Mouse (Mus musculus): ENCODE measurements around the gene Gm29797. TPM values are rescaled to one million over a fixed set of nuclear protein-coding genes. Genes with fewer than 3 reads are reported as not detected.

Gene Gm29797
- 0.68 and 0.88 TPM in 2 replicates for polyA plus RNA-seq (2014; fragmentation: Nextera tagmentation; extraction: Ambion mirVana)

- no peak within 1 kb of the TSS for H3K4me3 ChIP-seq (ENCODE audit: low read depth, low read length)
- peaks cover 10% of the 10 kb centered on the region; the same call in 1 of the 2 replicates for H3K4me1 ChIP-seq (ENCODE audit: control insufficient read depth, insufficient read depth, low read length)
- H3K9me3 ChIP-seq (ENCODE audit: control insufficient read depth, low read length) = no peaks in the 10 kb centered on the region
- H3K36me3 ChIP-seq (ENCODE audit: control insufficient read depth, insufficient read depth, low read length) = peaks cover 11% of the 10 kb centered on the region
- 50% methylated on average over 3 of the region's 3 CpGs for WGBS
- H3K27me3 ChIP-seq (ENCODE audit: control insufficient read depth, insufficient read depth, low read length) = no peaks in the 10 kb centered on the region
- no peak for ATAC-seq (ENCODE audit: insufficient number of reproducible peaks, low FRiP score, low TSS enrichment, low read depth)
- no peak for DNase-seq (ENCODE audit: low spot score)
- no peak within 1 kb of the TSS for H3K27ac ChIP-seq (replicated peaks; ENCODE audit: low read depth, low read length)
- H3K4me2 ChIP-seq (ENCODE audit: low read depth, severe bottlenecking) = no peak within 1 kb of the TSS
- no peak within 1 kb of the TSS for H3K9ac ChIP-seq (ENCODE audit: low read length)
Observed at GRCm38 (mm10) chr2:181656734-181657133, at the start of gene Gm29797. Gene Gm29797, plus strand, starts transcription at chr2:181657034.

DNA sequence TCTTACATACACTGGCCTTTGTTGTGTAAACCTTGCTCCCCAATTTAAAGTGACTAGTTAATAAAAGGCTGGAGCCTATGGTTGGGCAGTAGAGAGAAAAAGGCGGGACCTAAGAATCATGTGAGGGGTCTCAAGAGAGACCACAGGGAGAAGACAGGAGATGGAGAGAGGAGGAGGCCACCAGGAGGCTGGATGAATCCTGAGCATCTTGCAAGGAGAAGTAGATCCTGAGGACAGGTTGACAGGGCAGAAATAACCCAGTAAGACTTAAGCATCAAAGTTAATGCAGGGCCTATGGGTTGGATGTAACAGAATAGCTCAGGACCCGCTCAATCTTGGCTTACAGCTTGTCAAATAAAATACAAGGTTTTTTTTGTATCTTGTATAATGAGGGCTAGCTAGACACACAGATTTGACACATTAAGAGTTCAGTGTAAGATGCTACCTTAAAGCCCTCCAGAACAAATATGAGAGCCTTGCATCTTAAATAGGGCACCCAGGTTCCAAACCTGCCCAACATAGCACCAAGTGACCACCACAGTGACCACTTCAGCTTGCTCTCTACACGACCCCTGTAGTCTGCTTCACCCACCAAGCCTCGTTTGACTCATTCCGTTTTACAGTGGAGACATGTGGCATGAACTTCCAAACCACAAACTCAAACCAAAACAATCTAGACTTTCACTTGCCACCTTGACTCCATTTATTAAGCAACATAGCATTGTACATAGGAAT lies 37.9 kb upstream of the Gm29797 start:
- WGBS = 87% methylated on average over 5 of the region's 5 CpGs
- peaks cover 17% of the 10 kb centered on the region; the same call in 1 of the 2 replicates for H3K36me3 ChIP-seq (ENCODE audit: control insufficient read depth, insufficient read depth, low read length)
- H3K27ac ChIP-seq (replicated peaks; ENCODE audit: low read depth, low read length) = no peak overlapping the region
- no peak overlapping the region for H3K4me2 ChIP-seq (ENCODE audit: low read depth, severe bottlenecking)
- ATAC-seq (ENCODE audit: insufficient number of reproducible peaks, low FRiP score, low TSS enrichment, low read depth) (no peak), DNase-seq (ENCODE audit: low spot score) (no peak)
- H3K4me1 ChIP-seq (ENCODE audit: control insufficient read depth, insufficient read depth, low read length) = no peaks in the 10 kb centered on the region
- H3K4me3 ChIP-seq (ENCODE audit: low read depth, low read length) = no peak overlapping the region
- no peaks in the 10 kb centered on the region for H3K27me3 ChIP-seq (ENCODE audit: control insufficient read depth, insufficient read depth, low read length)
- no peak overlapping the region for H3K9ac ChIP-seq (ENCODE audit: low read length)
- no peaks in the 10 kb centered on the region for H3K9me3 ChIP-seq (ENCODE audit: control insufficient read depth, low read length)

- DNase-seq (ENCODE audit: low spot score) = peak; percentile 38
- H3K4me2 ChIP-seq (ENCODE audit: low read depth, severe bottlenecking) = no peak overlapping the region
- H3K36me3 ChIP-seq (ENCODE audit: control insufficient read depth, insufficient read depth, low read length) = peaks cover 15% of the 10 kb centered on the region
- H3K4me1 ChIP-seq (ENCODE audit: control insufficient read depth, insufficient read depth, low read length) = no peaks in the 10 kb centered on the region
- H3K27ac ChIP-seq (replicated peaks; ENCODE audit: low read depth, low read length) = no peak overlapping the region
- no peaks in the 10 kb centered on the region for H3K9me3 ChIP-seq (ENCODE audit: control insufficient read depth, low read length)
- ATAC-seq (ENCODE audit: insufficient number of reproducible peaks, low FRiP score, low TSS enrichment, low read depth) = no peak
- H3K4me3 ChIP-seq (ENCODE audit: low read depth, low read length) = no peak overlapping the region
- H3K27me3 ChIP-seq (ENCODE audit: control insufficient read depth, insufficient read depth, low read length) = no peaks in the 10 kb centered on the region
- no peak overlapping the region for H3K9ac ChIP-seq (ENCODE audit: low read length)
Observed at GRCm38 (mm10) chr2:181623401-181623800, 33.4 kb upstream of the Gm29797 start.

- Histone ChIP-seq H3K4me2 (ENCODE audit: low read depth, severe bottlenecking) (no peak overlapping the region), H3K9ac (ENCODE audit: low read length) (no peak overlapping the region), H3K4me3 (ENCODE audit: low read depth, low read length) (no peak overlapping the region), H3K4me1 (ENCODE audit: control insufficient read depth, insufficient read depth, low read length) (no peaks in the 10 kb centered on the region), H3K9me3 (ENCODE audit: control insufficient read depth, low read length) (no peaks in the 10 kb centered on the region), H3K36me3 (ENCODE audit: control insufficient read depth, insufficient read depth, low read length) (peaks cover 5% of the 10 kb centered on the region), H3K27me3 (ENCODE audit: control insufficient read depth, insufficient read depth, low read length) (no peaks in the 10 kb centered on the region), H3K27ac (replicated peaks; ENCODE audit: low read depth, low read length) (no peak overlapping the region)
- DNase-seq (ENCODE audit: low spot score) = no peak
- ATAC-seq (ENCODE audit: insufficient number of reproducible peaks, low FRiP score, low TSS enrichment, low read depth) = no peak
Observed at GRCm38 (mm10) chr2:181628471-181628870, 28.4 kb upstream of the Gm29797 start.

DNA sequence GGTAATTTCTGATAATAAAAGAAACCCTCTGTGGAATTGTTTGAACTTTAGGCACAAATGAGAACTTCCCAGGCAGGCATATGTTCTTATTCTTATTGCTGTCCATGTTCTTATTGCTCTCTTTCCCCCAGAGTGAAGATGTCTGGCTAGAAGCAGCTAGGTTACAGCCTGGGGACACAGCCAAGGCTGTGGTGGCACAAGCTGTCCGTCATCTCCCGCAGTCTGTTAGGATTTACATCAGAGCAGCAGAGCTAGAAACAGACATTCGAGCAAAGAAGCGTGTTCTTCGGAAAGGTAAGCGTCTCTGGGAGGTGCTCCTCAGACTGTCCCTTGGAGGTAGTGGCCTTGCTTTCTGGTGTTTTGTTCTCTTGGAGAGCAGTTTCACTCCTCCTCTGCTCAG lies 24.2 kb upstream of the Gm29797 start:
- H3K4me2 ChIP-seq (ENCODE audit: low read depth, severe bottlenecking) = no peak overlapping the region
- no peak overlapping the region for H3K4me3 ChIP-seq (ENCODE audit: low read depth, low read length)
- no peak overlapping the region for H3K27ac ChIP-seq (replicated peaks; ENCODE audit: low read depth, low read length)
- DNase-seq (ENCODE audit: low spot score) = no peak
- no peaks in the 10 kb centered on the region for H3K27me3 ChIP-seq (ENCODE audit: control insufficient read depth, insufficient read depth, low read length)
- H3K4me1 ChIP-seq (ENCODE audit: control insufficient read depth, insufficient read depth, low read length) = no peaks in the 10 kb centered on the region
- WGBS = 95% methylated on average over 6 of the region's 6 CpGs
- H3K36me3 ChIP-seq (ENCODE audit: control insufficient read depth, insufficient read depth, low read length) = peaks cover 22% of the 10 kb centered on the region
- no peak overlapping the region for H3K9ac ChIP-seq (ENCODE audit: low read length)
- no peaks in the 10 kb centered on the region for H3K9me3 ChIP-seq (ENCODE audit: control insufficient read depth, low read length)
- no peak for ATAC-seq (ENCODE audit: insufficient number of reproducible peaks, low FRiP score, low TSS enrichment, low read depth)

DNA sequence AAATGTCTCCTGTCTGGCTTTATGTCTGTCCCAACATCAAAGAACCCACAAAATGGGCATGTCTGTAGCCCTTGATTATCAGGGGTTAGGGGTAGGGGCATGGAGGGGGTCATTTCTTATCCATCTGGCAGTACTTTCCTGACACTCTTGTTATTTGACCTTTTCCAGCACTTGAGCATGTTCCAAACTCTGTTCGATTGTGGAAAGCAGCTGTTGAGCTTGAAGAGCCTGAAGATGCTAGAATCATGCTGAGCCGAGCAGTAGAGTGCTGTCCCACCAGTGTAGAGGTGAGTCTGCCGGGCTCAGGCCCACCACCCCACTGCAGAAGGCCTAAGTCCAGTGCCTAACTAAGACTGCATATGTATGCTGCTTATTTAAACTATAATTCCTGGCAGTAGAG lies 21.0 kb upstream of the Gm29797 start:
- Histone ChIP-seq H3K9ac (ENCODE audit: low read length) (no peak overlapping the region), H3K4me3 (ENCODE audit: low read depth, low read length) (no peak overlapping the region), H3K9me3 (ENCODE audit: control insufficient read depth, low read length) (no peaks in the 10 kb centered on the region), H3K27ac (replicated peaks; ENCODE audit: low read depth, low read length) (no peak overlapping the region), H3K4me2 (ENCODE audit: low read depth, severe bottlenecking) (no peak overlapping the region), H3K36me3 (ENCODE audit: control insufficient read depth, insufficient read depth, low read length) (peaks cover 30% of the 10 kb centered on the region), H3K27me3 (ENCODE audit: control insufficient read depth, insufficient read depth, low read length) (no peaks in the 10 kb centered on the region), H3K4me1 (ENCODE audit: control insufficient read depth, insufficient read depth, low read length) (no peaks in the 10 kb centered on the region)
- ATAC-seq (ENCODE audit: insufficient number of reproducible peaks, low FRiP score, low TSS enrichment, low read depth) (no peak), DNase-seq (ENCODE audit: low spot score) (no peak)
- whole genome bisulfite sequencing = 86% methylated on average over 3 of the region's 3 CpGs

GRCm38 (mm10) chr2:181644361-181644760 lies 12.5 kb upstream of the Gm29797 start:
- no peak overlapping the region for H3K4me2 ChIP-seq (ENCODE audit: low read depth, severe bottlenecking)
- H3K27ac ChIP-seq (replicated peaks; ENCODE audit: low read depth, low read length) = no peak overlapping the region; the same call in 1 of the 2 replicates
- no peak for ATAC-seq (ENCODE audit: insufficient number of reproducible peaks, low FRiP score, low TSS enrichment, low read depth)
- H3K27me3 ChIP-seq (ENCODE audit: control insufficient read depth, insufficient read depth, low read length) = no peaks in the 10 kb centered on the region
- DNase-seq (ENCODE audit: low spot score) = peak; percentile 65
- no peak overlapping the region for H3K9ac ChIP-seq (ENCODE audit: low read length)
- 0 out of 2 replicates have a peak, but pooled peaks cover 5% of the 10 kb centered on the region for H3K4me1 ChIP-seq (ENCODE audit: control insufficient read depth, insufficient read depth, low read length)
- H3K4me3 ChIP-seq (ENCODE audit: low read depth, low read length) = no peak overlapping the region
- WGBS = 88% methylated on average over 2 of the region's 2 CpGs
- H3K36me3 ChIP-seq (ENCODE audit: control insufficient read depth, insufficient read depth, low read length) = peaks cover 17% of the 10 kb centered on the region
- H3K9me3 ChIP-seq (ENCODE audit: control insufficient read depth, low read length) = no peaks in the 10 kb centered on the region

DNA sequence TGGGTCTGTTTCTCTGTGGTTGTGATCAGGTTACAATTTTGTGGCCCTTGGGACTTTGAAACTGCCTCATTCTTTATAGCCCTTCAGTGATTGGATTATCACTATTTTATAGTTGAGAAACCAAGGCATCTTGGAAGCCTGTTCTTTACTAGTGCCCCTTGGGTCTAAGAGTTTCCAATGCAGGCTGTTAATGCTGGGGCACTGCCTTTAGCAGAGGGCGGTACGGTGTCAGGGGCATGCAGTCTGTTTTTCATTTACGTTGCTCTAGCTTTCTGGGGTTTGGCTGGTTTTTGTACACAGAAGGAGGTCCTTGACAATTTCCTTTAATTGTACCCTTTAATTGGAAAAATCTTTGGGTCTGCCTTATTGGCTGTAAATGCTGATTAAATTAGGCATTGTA lies 11.2 kb upstream of the Gm29797 start:
- DNase-seq (ENCODE audit: low spot score) = peak; percentile 37
- Histone ChIP-seq H3K9me3 (ENCODE audit: control insufficient read depth, low read length) (no peaks in the 10 kb centered on the region), H3K36me3 (ENCODE audit: control insufficient read depth, insufficient read depth, low read length) (peaks cover 15% of the 10 kb centered on the region; the same call in 1 of the 2 replicates), H3K27me3 (ENCODE audit: control insufficient read depth, insufficient read depth, low read length) (no peaks in the 10 kb centered on the region), H3K4me2 (ENCODE audit: low read depth, severe bottlenecking) (no peak overlapping the region), H3K27ac (replicated peaks; ENCODE audit: low read depth, low read length) (peak overlapping the region; percentile 72), H3K9ac (ENCODE audit: low read length) (no peak overlapping the region), H3K4me3 (ENCODE audit: low read depth, low read length) (no peak overlapping the region), H3K4me1 (ENCODE audit: control insufficient read depth, insufficient read depth, low read length) (0 out of 2 replicates have a peak, but pooled peaks cover 5% of the 10 kb centered on the region)
- ATAC-seq (ENCODE audit: insufficient number of reproducible peaks, low FRiP score, low TSS enrichment, low read depth) = peak; percentile 73; the same call in 1 of the 2 replicates
- 35% methylated on average over 3 of the region's 3 CpGs for WGBS
